Mouse (Mus musculus): ENCODE measurements around the gene Macf1.

DNA sequence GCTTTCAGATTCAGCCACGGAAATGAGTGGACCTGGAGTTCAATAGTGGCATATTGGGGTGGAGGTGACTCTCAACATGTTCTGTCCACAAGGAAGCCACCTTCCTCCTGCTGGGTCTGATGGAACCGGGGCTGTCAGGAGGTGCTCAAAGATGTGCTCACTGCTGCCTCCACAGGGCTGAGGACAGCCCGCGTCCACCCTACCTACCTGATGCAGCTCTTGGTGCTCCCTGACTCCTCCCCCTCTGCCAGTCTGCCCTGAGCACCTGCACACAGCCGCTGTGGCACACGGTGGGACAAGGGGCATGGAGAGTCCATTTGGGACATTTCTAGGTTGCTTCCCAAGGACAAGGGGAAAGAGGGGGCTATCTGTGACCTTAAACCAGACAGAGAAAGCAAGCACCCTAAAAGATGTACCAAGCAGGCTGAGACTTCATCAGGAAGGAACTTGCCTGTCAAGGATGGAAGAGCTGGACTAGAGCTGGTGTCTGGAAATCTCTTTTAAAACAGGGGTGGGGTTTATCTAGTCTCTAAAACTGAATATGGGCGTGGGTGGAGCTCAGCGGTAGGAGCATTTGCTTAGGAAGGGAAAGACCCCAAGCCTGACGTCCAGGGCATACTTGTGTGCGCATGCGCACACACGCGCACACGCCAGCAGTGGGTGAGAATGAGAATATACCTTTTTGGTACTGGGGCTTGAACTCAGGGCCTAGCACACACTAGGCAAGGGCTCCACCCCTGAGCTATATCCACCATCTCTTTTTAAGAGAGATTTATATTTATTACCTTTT, 348.2 kb downstream of the Macf1 start:
- TF ChIP-seq MYOD1 (IDR thresholded peaks at IDR 0.05; ENCODE audit: control insufficient read depth in 1 of 3, insufficient read length in 2 of 3, low read depth in 2 of 3) (no peak), POLR2A (IDR thresholded peaks at IDR 0.05; ENCODE audit: insufficient read length, low read depth) (no peak), CEBPB (IDR thresholded peaks at IDR 0.05; ENCODE audit: insufficient read depth, poor library complexity, severe bottlenecking) (no peak), E2F4 (IDR thresholded peaks at IDR 0.05; ENCODE audit: insufficient read depth) (no peak), TCF12 (IDR thresholded peaks at IDR 0.05; ENCODE audit: insufficient read depth, poor library complexity, severe bottlenecking) (no peak), MAX (IDR thresholded peaks at IDR 0.05; ENCODE audit: low read depth) (no peak), POLR2AphosphoS2 (IDR thresholded peaks at IDR 0.05; ENCODE audit: insufficient read length, low read depth) (no peak), MYOG (IDR thresholded peaks at IDR 0.05; ENCODE audit: control insufficient read depth in 1 of 3, insufficient read depth in 1 of 3, insufficient read length in 2 of 3, low read depth in 2 of 3) (no peak), SRF (IDR thresholded peaks at IDR 0.05; ENCODE audit: control insufficient read depth, insufficient read length, low read depth) (no peak), TCF3 (IDR thresholded peaks at IDR 0.05; ENCODE audit: insufficient read length, low read depth) (no peak)
